Mouse (Mus musculus) forebrain, embryonic 14.5 days (tissue): ENCODE results near the gene Arhgef17. TPM values are rescaled to one million over a fixed set of nuclear protein-coding genes. Genes with fewer than 3 reads are reported as not detected.

Experiments used
- ATAC-seq: fragments of 200-750 bp; cut with Nextera tagmentation; 2 replicates; pipeline ENCODE4 v1.8.0; 2017; ENCODE audit warnings: mild to moderate bottlenecking, moderate library complexity
- DNase-seq: peaks from one replicate; pipeline ENCODE4 v3.0.0-alpha.2; 2015; ENCODE audit warnings: low spot score
- H3K27ac ChIP-seq: fragments of 300-500 bp; sonication (generic); 2 replicates; pipeline ENCODE4 v1.5.1; 2014; ENCODE audit warnings: low read depth, mild to moderate bottlenecking, control low read depth, low read length, moderate library complexity
- H3K27me3 ChIP-seq: fragments of 300-500 bp; sonication (generic); replicated peaks from 2 replicates; pipeline ENCODE4 v1.6.1; 2014; ENCODE audit warnings: low read length, control low read depth, mixed read lengths; ENCODE audit not compliant: control insufficient read depth, insufficient read depth
- H3K36me3 ChIP-seq: fragments of 300-500 bp; sonication (generic); 2 replicates; pipeline ENCODE4 v1.6.1; 2014; ENCODE audit warnings: low read length, control low read depth; ENCODE audit not compliant: control insufficient read depth, insufficient read depth
- H3K4me1 ChIP-seq: fragments of 300-500 bp; sonication (generic); 2 replicates; pipeline ENCODE4 v1.6.1; 2014; ENCODE audit warnings: antibody characterized with exemption, low read length, control low read depth; ENCODE audit not compliant: control insufficient read depth, insufficient read depth
- H3K4me2 ChIP-seq: fragments of 300-500 bp; sonication (generic); 2 replicates; pipeline ENCODE4 v1.6.1; 2014; ENCODE audit warnings: mild to moderate bottlenecking, control low read depth, low read length
- H3K4me3 ChIP-seq: fragments of 300-500 bp; sonication (generic); 2 replicates; pipeline ENCODE4 v1.5.1; 2014; ENCODE audit warnings: low read depth, low read length, control low read depth
- H3K9ac ChIP-seq: fragments of 300-500 bp; sonication (generic); 2 replicates; pipeline ENCODE4 v1.6.1; 2014; ENCODE audit warnings: mild to moderate bottlenecking, low read length, control low read depth, moderate library complexity
- H3K9me3 ChIP-seq: fragments of 300-500 bp; sonication (generic); replicated peaks from 2 replicates; pipeline ENCODE4 v1.6.1; 2016; ENCODE audit warnings: low read length, control low read depth, mixed read lengths; ENCODE audit not compliant: control insufficient read depth
- WGBS: fragments of 180-500 bp; shearing (Covaris S2); extraction: QIAGEN DNeasy Blood & Tissue Kit; methylation state at CpG from one replicate; pipeline ENCODE4 v1.1.7; 2014; 5-methylcytosine and 5-hydroxymethylcytosine counted together
- polyA plus RNA-seq: library from polyadenylated mRNA; unstranded; fragments of >200 nt; fragmentation: Nextera tagmentation; extraction: Ambion mirVana; gene quantifications from 2 replicates; pipeline ENCODE4 v1.2.1, GENCODE M21; 2014

Gene Arhgef17
- polyA plus RNA-seq, 1 experiment from 2014 or later: 8.0 TPM

DNA sequence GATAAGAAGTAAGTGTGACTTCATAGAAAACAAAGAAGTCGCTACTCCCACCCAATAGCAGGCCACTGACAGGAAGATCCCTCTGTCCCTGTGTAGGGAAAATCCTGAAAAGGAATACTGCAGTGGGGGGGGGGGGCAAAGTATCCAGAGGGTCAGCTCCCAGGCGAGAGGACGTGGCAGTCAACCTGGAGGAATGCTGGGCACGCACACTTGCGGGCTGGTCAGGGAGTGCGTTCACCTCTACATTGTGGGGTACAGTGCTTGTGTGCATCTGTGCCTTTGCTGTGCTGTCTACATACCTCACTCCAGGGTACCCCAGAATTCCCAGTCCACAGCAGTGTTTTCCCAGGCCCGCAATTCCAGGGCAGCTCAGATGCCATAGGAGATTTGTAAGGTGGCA, 34.1 kb upstream of the Arhgef17 start:
- Histone ChIP-seq H3K4me3 (no peak overlapping the region), H3K4me1 (no peaks in the 10 kb centered on the region), H3K9me3 (no peaks in the 10 kb centered on the region), H3K4me2 (no peak overlapping the region), H3K9ac (no peak overlapping the region), H3K27ac (no peak overlapping the region), H3K36me3 (no peaks in the 10 kb centered on the region), H3K27me3 (no peaks in the 10 kb centered on the region)
- no peak for DNase-seq
- WGBS: 71% methylated on average over 7 of the region's 7 CpGs
- no peak for ATAC-seq

DNA sequence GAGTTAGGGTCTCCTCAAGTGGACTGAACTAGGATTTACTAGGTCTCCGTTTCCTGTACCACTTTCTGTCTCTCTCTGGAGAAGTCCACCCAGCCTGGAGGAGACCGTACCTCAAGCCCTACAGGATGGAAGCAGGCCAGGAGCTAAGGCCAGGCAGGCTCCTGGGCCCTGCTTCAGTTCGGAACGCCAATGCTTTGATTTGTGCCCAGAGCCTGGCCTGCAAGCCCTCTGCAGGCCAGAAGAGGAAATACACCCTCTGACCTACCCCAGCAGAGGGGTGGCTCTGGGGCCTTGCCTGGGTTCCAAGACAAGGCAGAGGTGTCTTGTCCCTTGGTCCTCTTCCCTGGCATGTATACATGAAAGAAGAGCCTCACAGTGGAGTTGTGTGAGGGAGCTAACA, 33.2 kb upstream of the Arhgef17 start:
- Histone ChIP-seq H3K27ac (no peak overlapping the region), H3K9ac (no peak overlapping the region), H3K9me3 (no peaks in the 10 kb centered on the region), H3K36me3 (no peaks in the 10 kb centered on the region), H3K4me2 (no peak overlapping the region), H3K4me3 (no peak overlapping the region), H3K27me3 (no peaks in the 10 kb centered on the region), H3K4me1 (no peaks in the 10 kb centered on the region)
- 18% methylated on average over 4 of the region's 4 CpGs for WGBS
- ATAC-seq (peak; percentile 48; the same call in 1 of the 2 replicates), DNase-seq (peak; percentile 52)

DNA sequence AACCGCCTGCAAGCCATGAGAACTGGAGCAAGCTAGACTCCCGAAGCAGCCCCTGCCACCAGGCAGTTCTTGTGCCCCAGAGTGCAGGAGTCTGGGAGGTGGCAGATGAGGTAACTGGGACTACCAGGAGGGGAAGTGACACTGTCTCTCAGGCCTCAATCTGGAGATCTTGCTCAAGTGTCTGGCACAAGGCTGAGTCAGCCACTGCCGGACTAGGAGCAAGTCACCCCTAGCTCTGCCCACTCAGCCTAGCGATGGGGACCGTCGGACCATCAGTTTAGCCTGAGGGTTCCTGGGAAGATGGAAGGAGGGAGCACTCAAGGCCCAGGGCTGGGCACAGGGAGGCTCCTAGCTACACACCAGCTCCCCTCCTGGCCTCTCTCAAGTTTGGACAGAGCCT, 32.3 kb upstream of the Arhgef17 start:
- DNase-seq: no peak
- no peaks in the 10 kb centered on the region for H3K9me3 ChIP-seq
- H3K4me2 ChIP-seq: no peak overlapping the region
- no peaks in the 10 kb centered on the region for H3K4me1 ChIP-seq
- H3K27ac ChIP-seq: no peak overlapping the region
- ATAC-seq: no peak
- no peak overlapping the region for H3K4me3 ChIP-seq
- WGBS: 61% methylated on average over 6 of the region's 6 CpGs
- H3K9ac ChIP-seq: no peak overlapping the region
- no peaks in the 10 kb centered on the region for H3K36me3 ChIP-seq
- no peaks in the 10 kb centered on the region for H3K27me3 ChIP-seq

DNA sequence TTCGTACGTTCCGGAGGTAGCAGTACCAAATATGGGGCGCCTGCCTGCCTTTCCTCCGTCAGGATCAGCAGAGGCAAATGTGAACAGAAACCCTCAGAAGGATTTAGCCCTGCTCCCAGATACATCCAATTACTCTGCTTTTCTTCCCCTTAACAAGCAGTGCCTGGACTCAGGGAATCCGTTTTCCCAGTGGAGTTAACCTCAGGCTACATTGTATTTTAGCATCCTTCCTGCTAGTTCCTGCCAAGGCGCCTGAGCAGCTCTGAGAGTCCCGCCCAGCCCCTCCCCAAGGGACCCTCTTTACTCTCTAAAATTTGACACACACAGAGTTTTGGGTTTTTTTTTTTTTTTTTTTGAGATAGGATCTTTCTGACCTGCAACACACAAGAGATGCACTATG, 31.5 kb upstream of the Arhgef17 start:
- Histone ChIP-seq H3K9me3 (no peaks in the 10 kb centered on the region), H3K4me2 (no peak overlapping the region), H3K27me3 (no peaks in the 10 kb centered on the region), H3K27ac (no peak overlapping the region), H3K4me3 (no peak overlapping the region), H3K36me3 (no peaks in the 10 kb centered on the region), H3K9ac (no peak overlapping the region), H3K4me1 (no peaks in the 10 kb centered on the region)
- ATAC-seq (no peak), DNase-seq (no peak)
- 65% methylated on average over 8 of the region's 8 CpGs for WGBS

DNA sequence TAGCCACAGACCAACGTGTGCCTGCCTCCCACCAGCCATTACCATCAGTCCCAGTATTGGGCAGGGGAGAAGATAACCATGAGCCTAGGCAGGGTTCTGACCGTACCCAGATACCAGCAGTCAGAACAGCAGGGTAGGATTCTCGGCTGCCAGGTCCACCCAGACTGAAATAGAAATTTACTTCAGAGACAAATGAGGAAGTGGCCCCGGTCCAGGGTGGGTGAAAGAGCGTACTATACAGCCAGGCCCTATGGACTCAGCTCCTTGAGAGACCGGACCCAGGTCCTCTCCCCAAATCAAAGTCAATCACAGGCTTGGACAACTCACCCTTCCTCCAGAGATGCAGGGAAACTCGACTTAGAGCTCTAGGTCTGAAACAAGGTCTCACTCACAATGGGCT, 29.2 kb upstream of the Arhgef17 start:
- Histone ChIP-seq H3K9me3 (no peaks in the 10 kb centered on the region), H3K36me3 (no peaks in the 10 kb centered on the region), H3K4me1 (no peaks in the 10 kb centered on the region), H3K27me3 (no peaks in the 10 kb centered on the region), H3K9ac (no peak overlapping the region), H3K27ac (no peak overlapping the region), H3K4me2 (no peak overlapping the region), H3K4me3 (no peak overlapping the region)
- ATAC-seq: no peak
- DNase-seq: no peak
- WGBS: 77% methylated on average over 7 of the region's 7 CpGs

- WGBS: 81% methylated on average over 2 of the region's 2 CpGs
- no peaks in the 10 kb centered on the region for H3K27me3 ChIP-seq
- no peaks in the 10 kb centered on the region for H3K4me1 ChIP-seq
- no peak overlapping the region for H3K4me2 ChIP-seq
- no peak for DNase-seq
- H3K9ac ChIP-seq: no peak overlapping the region
- no peak overlapping the region for H3K27ac ChIP-seq
- no peak overlapping the region for H3K4me3 ChIP-seq
- ATAC-seq: no peak
- H3K9me3 ChIP-seq: no peaks in the 10 kb centered on the region
- no peaks in the 10 kb centered on the region for H3K36me3 ChIP-seq
Observed at GRCm38 (mm10) chr7:100960462-100960861, 28.6 kb upstream of the Arhgef17 start.

DNA sequence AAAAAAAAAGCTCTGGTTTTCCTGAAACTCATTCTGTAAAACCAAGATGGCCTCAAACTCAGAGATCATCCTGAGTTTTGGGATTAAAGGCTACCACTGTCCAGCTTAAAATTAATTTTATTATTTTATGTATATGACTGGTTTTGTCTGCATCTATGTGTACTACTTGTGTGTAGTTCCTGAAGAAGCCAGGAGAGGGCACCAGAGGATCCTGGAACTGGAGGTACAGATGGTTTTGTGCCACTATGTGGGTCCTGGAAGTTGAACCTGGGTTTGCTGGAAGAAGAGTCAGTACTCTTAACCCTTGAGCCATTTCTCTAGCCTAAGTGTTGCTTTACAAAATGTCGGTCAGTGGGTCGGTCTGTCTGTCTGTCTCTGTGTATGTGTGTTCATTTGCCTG, 26.5 kb upstream of the Arhgef17 start:
- H3K4me2 ChIP-seq: no peak overlapping the region
- no peak overlapping the region for H3K27ac ChIP-seq
- WGBS: 95% methylated on average over 2 of the region's 2 CpGs
- no peak overlapping the region for H3K4me3 ChIP-seq
- no peaks in the 10 kb centered on the region for H3K27me3 ChIP-seq
- no peaks in the 10 kb centered on the region for H3K4me1 ChIP-seq
- H3K9ac ChIP-seq: no peak overlapping the region
- no peaks in the 10 kb centered on the region for H3K9me3 ChIP-seq
- DNase-seq: no peak
- H3K36me3 ChIP-seq: no peaks in the 10 kb centered on the region
- no peak for ATAC-seq

DNA sequence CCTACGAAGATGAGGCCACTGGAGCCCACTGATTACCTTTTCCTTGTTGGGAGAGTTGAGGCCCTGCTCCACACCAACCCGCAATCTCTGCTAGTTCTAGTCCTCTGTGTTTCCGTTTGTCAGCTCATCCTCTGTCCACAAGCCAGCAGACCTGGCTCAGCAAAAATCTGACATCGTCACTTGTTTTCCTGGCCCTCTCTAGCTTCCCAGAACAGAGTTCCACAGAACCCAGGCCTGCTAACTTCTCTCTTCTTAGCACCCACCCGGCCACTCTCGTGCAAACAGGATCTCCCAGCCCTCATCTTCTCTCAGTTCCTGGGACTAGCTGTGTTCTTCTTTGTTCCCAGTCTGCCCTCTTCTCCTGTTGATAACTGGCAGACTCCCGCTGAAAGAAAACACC, 20.8 kb upstream of the Arhgef17 start:
- H3K9ac ChIP-seq: no peak overlapping the region
- H3K4me3 ChIP-seq: no peak overlapping the region
- no peak overlapping the region for H3K4me2 ChIP-seq
- H3K27ac ChIP-seq: no peak overlapping the region
- 90% methylated on average over 7 of the region's 7 CpGs for WGBS
- H3K4me1 ChIP-seq: no peaks in the 10 kb centered on the region
- no peaks in the 10 kb centered on the region for H3K27me3 ChIP-seq
- DNase-seq: no peak
- no peak for ATAC-seq
- H3K36me3 ChIP-seq: no peaks in the 10 kb centered on the region
- H3K9me3 ChIP-seq: no peaks in the 10 kb centered on the region

DNA sequence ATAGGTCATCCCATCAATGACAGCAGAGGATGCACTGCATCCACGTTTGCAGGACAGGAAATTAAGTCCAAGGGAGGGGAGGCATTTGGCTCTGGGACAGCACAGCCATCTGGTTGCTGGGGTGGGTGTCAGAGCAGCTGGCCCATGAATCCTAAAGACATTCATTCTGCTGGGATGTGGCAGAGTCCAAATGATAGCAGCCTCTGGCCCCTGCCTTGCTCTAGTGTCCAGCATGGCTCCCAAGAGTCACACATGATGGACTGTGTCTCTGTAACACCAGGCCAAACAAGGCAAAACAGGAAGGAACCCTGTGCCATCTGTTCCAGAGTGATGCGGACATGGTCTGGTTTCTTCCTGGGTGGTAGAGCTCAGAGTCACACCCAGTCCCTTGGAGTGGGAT, 20.0 kb upstream of the Arhgef17 start:
- H3K4me2 ChIP-seq: no peak overlapping the region
- H3K27me3 ChIP-seq: no peaks in the 10 kb centered on the region
- H3K4me1 ChIP-seq: no peaks in the 10 kb centered on the region
- no peak overlapping the region for H3K9ac ChIP-seq
- no peak for ATAC-seq
- DNase-seq: no peak
- no peak overlapping the region for H3K27ac ChIP-seq
- WGBS: 66% methylated on average over 2 of the region's 2 CpGs
- no peaks in the 10 kb centered on the region for H3K9me3 ChIP-seq
- H3K4me3 ChIP-seq: no peak overlapping the region
- H3K36me3 ChIP-seq: no peaks in the 10 kb centered on the region
